Mouse (Mus musculus) kidney, adult 2 months (tissue): ENCODE measurements at regions not wholly inside any gene's neighbourhood (a gene's known extent, or its start where the extent isn't known, plus 50 kb on each side); places are given as distances from the start of the nearest gene placed in this dataset.

Experiments
- CTCF ChIP-seq: fragments of 200-500 bp; conservative IDR thresholded peaks from 2 replicates; pipeline ENCODE4 v1.5.1; 2011; ENCODE audit warnings: low read depth, mild to moderate bottlenecking, control low read depth, low read length, moderate library complexity, mixed read lengths; ENCODE audit not compliant: insufficient read depth, insufficient read length
- POLR2A ChIP-seq: fragments of 200-500 bp; IDR thresholded peaks from one replicate; pipeline ENCODE4 v1.6.1; 2011; ENCODE audit warnings: low read depth, low read length, control low read depth

DNA sequence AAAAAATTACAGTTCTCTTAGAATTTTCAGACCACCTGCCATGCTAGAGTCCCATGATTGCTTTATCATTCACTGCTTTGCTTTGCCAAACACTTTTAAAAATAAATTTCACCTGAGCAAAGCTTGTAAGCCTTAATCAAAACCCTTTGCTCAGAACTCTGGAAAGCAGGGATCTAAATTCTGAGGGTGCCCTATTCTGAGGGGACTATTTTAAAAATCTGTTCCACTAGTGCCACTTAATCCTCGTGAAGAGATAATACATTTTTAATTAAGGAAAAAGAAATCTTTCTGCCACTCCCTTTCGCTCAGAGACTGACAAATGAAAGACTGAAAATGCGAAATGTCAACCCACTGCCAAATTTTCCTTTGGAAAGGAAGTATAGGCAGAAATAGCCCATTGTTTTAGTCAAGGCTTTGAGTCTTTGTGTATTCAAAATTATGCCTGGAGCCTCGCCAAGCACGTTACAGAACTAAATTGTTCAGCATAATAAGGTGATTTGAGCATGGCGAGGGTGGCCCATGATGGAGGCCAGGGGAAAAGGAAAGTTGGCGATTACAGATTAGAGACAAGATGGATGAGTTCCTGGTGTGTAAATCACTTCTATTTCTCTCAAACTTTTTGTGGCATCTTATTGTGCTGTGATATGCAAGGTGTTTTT, 197.4 kb upstream of the Slc16a7 start:
- TF ChIP-seq CTCF, result no peak
- TF ChIP-seq POLR2A, result no peak
